Mouse (Mus musculus): ENCODE measurements around the gene Clec4e. TPM values are rescaled to one million over a fixed set of nuclear protein-coding genes. Genes with fewer than 3 reads are reported as not detected.
"Not testable (repeated sequence)": the region's sequence is repeated elsewhere in the genome, so short reads cannot be mapped to it uniquely, and the experiment has no call there.

The Clec4e gene
- total RNA-seq (2021) = not detected

GRCm38 (mm10) chr6:123289753-123290152 is at the start of gene Clec4e:
Clec4e (minus strand) TSS chr6:123289870.
- no peak for DNase-seq (ENCODE audit: extremely low spot score in 1 of 2, low spot score in 1 of 2)

- DNase-seq (ENCODE audit: extremely low spot score in 1 of 2, low spot score in 1 of 2) = no peak
Measured at GRCm38 (mm10) chr6:123332503-123332902, 42.8 kb upstream of the Clec4e start.

GRCm38 (mm10) chr6:123308033-123308432 is 18.4 kb upstream of the Clec4e start, which contains the start of gene Vmn2r19:
Vmn2r19 (plus strand) TSS chr6:123308333.
- DNase-seq (ENCODE audit: extremely low spot score in 1 of 2, low spot score in 1 of 2) = no peak

GRCm38 (mm10) chr6:123306315-123306714 is 16.6 kb upstream of the Clec4e start:
- DNase-seq (ENCODE audit: extremely low spot score in 1 of 2, low spot score in 1 of 2) = not testable (repeated sequence)

GRCm38 (mm10) chr6:123296687-123297086 is 7.0 kb upstream of the Clec4e start:
- DNase-seq (ENCODE audit: extremely low spot score in 1 of 2, low spot score in 1 of 2) = no peak

- DNase-seq (ENCODE audit: extremely low spot score in 1 of 2, low spot score in 1 of 2) = not testable (repeated sequence)
Measured at GRCm38 (mm10) chr6:123293509-123293908, 3.8 kb upstream of the Clec4e start.

- DNase-seq (ENCODE audit: extremely low spot score in 1 of 2, low spot score in 1 of 2) = no peak
Measured at GRCm38 (mm10) chr6:123292751-123293400, 3.2 kb upstream of the Clec4e start.

- no peak for DNase-seq (ENCODE audit: extremely low spot score in 1 of 2, low spot score in 1 of 2)
Measured at GRCm38 (mm10) chr6:123288931-123289330, 739 bp downstream of the Clec4e start.

- no peak for DNase-seq (ENCODE audit: extremely low spot score in 1 of 2, low spot score in 1 of 2)
Measured at GRCm38 (mm10) chr6:123286311-123286710, 3.4 kb downstream of the Clec4e start.

- DNase-seq (ENCODE audit: extremely low spot score in 1 of 2, low spot score in 1 of 2) = no peak
Measured at GRCm38 (mm10) chr6:123279443-123279842, 10.2 kb downstream of the Clec4e start.

- DNase-seq (ENCODE audit: extremely low spot score in 1 of 2, low spot score in 1 of 2) = no peak
Measured at GRCm38 (mm10) chr6:123266945-123267344, 22.7 kb downstream of the Clec4e start.

- DNase-seq (ENCODE audit: extremely low spot score in 1 of 2, low spot score in 1 of 2) = no peak
Measured at GRCm38 (mm10) chr6:123265809-123266208, 23.9 kb downstream of the Clec4e start.

- DNase-seq (ENCODE audit: extremely low spot score in 1 of 2, low spot score in 1 of 2) = no peak
Measured at GRCm38 (mm10) chr6:123264194-123264593, 25.5 kb downstream of the Clec4e start.

- no peak for DNase-seq (ENCODE audit: extremely low spot score in 1 of 2, low spot score in 1 of 2)
Measured at GRCm38 (mm10) chr6:123261555-123262161, 28.0 kb downstream of the Clec4e start, which contains the start of gene Clec4d. Clec4d (plus strand) TSS chr6:123262111.

- no peak for DNase-seq (ENCODE audit: extremely low spot score in 1 of 2, low spot score in 1 of 2)
Measured at GRCm38 (mm10) chr6:123260868-123261267, 28.8 kb downstream of the Clec4e start.

- no peak for DNase-seq (ENCODE audit: extremely low spot score in 1 of 2, low spot score in 1 of 2)
Measured at GRCm38 (mm10) chr6:123259889-123260603, 29.6 kb downstream of the Clec4e start.

- DNase-seq (ENCODE audit: extremely low spot score in 1 of 2, low spot score in 1 of 2) = no peak
Measured at GRCm38 (mm10) chr6:123258946-123259345, 30.7 kb downstream of the Clec4e start.

- DNase-seq (ENCODE audit: extremely low spot score in 1 of 2, low spot score in 1 of 2) = no peak
Measured at GRCm38 (mm10) chr6:123252735-123253134, 36.9 kb downstream of the Clec4e start.

- DNase-seq (ENCODE audit: extremely low spot score in 1 of 2, low spot score in 1 of 2) = not testable (repeated sequence)
Measured at GRCm38 (mm10) chr6:123248862-123249261, 40.8 kb downstream of the Clec4e start.

- no peak for DNase-seq (ENCODE audit: extremely low spot score in 1 of 2, low spot score in 1 of 2)
Measured at GRCm38 (mm10) chr6:123244201-123244600, 45.5 kb downstream of the Clec4e start.

GRCm38 (mm10) chr6:123237582-123237981 is 52.1 kb downstream of the Clec4e start:
- no peak for DNase-seq (ENCODE audit: extremely low spot score in 1 of 2, low spot score in 1 of 2)

Data from layer of hippocampus, postnatal 25 days (tissue).